Mouse (Mus musculus): ENCODE data around the gene Gm12886. TPM values are rescaled to one million over a fixed set of nuclear protein-coding genes. Genes with fewer than 3 reads are reported as not detected.

Gene Gm12886
- not detected in 2 replicates for polyA plus RNA-seq (2015; fragmentation: Nextera tagmentation; extraction: Ambion mirVana)

DNA sequence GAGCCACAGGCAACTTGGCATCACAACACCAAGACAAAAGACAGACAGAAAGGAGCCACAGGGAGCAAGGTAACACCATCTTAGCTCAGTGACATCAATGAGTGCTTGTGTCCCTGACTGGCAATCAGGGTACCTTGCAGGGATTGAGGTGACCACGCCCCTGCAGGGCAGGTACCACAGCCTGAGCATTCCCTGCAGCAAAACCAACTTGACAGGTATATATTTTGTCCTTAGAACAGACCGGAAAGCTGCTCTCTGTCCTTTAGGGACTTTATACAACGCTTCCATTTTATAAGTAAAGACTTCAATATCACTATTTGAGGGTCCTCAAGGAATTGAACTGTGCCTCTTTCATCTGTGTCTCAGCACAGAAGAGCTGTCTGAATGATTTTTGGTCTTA, at the start of gene Gm12886:
Gm12886 (minus strand) TSS at position 101 of the 400 bp plus-strand sequence.
- H3K4me1 ChIP-seq = no peaks in the 10 kb centered on the region
- no peaks in the 10 kb centered on the region for H3K36me3 ChIP-seq
- peaks cover 36% of the 10 kb centered on the region for H3K9me3 ChIP-seq
- H3K27ac ChIP-seq (replicated peaks) = no peak within 1 kb of the TSS
- no peak for ATAC-seq (ENCODE audit: extremely low read depth, insufficient number of reproducible peaks, low FRiP score, low TSS enrichment)
- H3K4me3 ChIP-seq = no peak within 1 kb of the TSS
- H3K4me2 ChIP-seq = no peak within 1 kb of the TSS
- H3K9ac ChIP-seq = no peak within 1 kb of the TSS
- whole genome bisulfite sequencing = 43% methylated on average over 3 of the region's 3 CpGs
- H3K27me3 ChIP-seq (replicated peaks) = no peaks in the 10 kb centered on the region

Other genes with a start within 250 kb of the Gm12886 start
- 16.1 and 16.8 TPM in 2 replicates for gene Rlf, start 208.0 kb downstream of the Gm12886 start, polyA plus RNA-seq (2015; fragmentation: Nextera tagmentation; extraction: Ambion mirVana)
- gene Gm12888, start 98.2 kb downstream of the Gm12886 start, polyA plus RNA-seq (2015; fragmentation: Nextera tagmentation; extraction: Ambion mirVana) = not detected in 2 replicates
- gene Gm12887, start 199.0 kb upstream of the Gm12886 start, polyA plus RNA-seq (2015; fragmentation: Nextera tagmentation; extraction: Ambion mirVana) = not detected in 2 replicates

Measured in heart, embryonic 13.5 days (tissue).